In the genomic region with DNA sequence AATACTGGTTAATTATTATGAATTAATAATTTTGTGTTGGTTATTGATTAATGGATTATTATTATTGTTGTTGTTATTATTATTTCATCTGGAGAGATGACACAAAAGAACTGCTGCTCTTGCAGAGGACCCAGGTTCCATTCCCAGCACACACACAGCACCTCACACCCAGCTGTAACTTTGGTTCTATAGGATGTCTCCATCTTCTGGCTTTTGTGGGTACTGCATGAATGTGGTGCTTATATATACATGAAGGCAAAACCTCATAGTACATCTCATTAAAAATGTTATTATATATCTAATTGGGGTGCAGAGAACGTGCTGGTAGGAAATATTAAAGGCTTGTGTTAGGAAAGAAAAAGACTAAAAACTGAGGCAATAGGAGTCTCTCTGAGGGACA, we compare ENCODE assay signal across 16 mouse cellular contexts. TPM values are rescaled to one million over a fixed set of nuclear protein-coding genes. Genes with fewer than 3 reads are reported as not detected.
DNase-seq lines count a peak whose midpoint lies in the region; ATAC-seq and TF ChIP-seq lines count a peak whose summit lies in the region.
"Had no signal": no experiment of that assay in that cellular context is flagged by ENCODE, and none has a peak within 500 bp of the region (broad histone marks: within the 10 kb centered on the region; RNA-seq: fewer than 3 reads in every experiment).

No protein-coding gene starts in this region.

- H3K9me3 ChIP-seq in liver, postnatal 0 days (ENCODE audit: low read length), result no peaks in the 10 kb centered on the region; the same call in 1 of the 2 replicates
- no peaks in the 10 kb centered on the region for H3K9me3 ChIP-seq in MEL (replicated peaks; ENCODE audit: insufficient read depth, low read length)
- H3K9me3 ChIP-seq in forebrain, embryonic 10.5 days, result no peaks in the 10 kb centered on the region; the same call in 1 of the 2 replicates
- H3K9me3 ChIP-seq: heart, embryonic 13.5 days had no signal

- TF ChIP-seq CTCF in liver, postnatal 0 days (IDR thresholded peaks at IDR 0.05; ENCODE audit: low read depth), result peak; percentile 40
- peak; percentile 5 to 56 (median 48); a peak in 4 of 6 replicates for TF ChIP-seq CTCF in MEL (IDR thresholded peaks at IDR 0.05 in 2 of 3, conservative IDR thresholded peaks at IDR 0.05 in 1 of 3; ENCODE audit: control insufficient read depth in 1 of 3, insufficient read depth in 1 of 3, low read depth in 2 of 3, low read length in 3 of 3, poor library complexity in 1 of 3, severe bottlenecking in 1 of 3)

- H3K27ac ChIP-seq in liver, postnatal 0 days (ENCODE audit: low read depth), result no peak overlapping the region
- H3K27ac ChIP-seq in MEL (ENCODE audit: control insufficient read depth, low read depth, low read length), result no peak overlapping the region
- no peak overlapping the region for H3K27ac ChIP-seq in forebrain, embryonic 10.5 days
- H3K27ac ChIP-seq: forebrain, embryonic 13.5 days; heart, embryonic 13.5 days had no signal

- no peaks in the 10 kb centered on the region for H3K4me1 ChIP-seq in liver, postnatal 0 days (ENCODE audit: insufficient read depth)
- no peaks in the 10 kb centered on the region for H3K4me1 ChIP-seq in MEL (ENCODE audit: control insufficient read depth in 1 of 2, insufficient read depth in 2 of 2, low read length in 2 of 2)
- no peaks in the 10 kb centered on the region for H3K4me1 ChIP-seq in forebrain, embryonic 10.5 days
- H3K4me1 ChIP-seq: forebrain, embryonic 13.5 days; heart, embryonic 13.5 days had no signal

- no peak for ATAC-seq in CD4-positive, CD25-positive, alpha-beta regulatory T cell, adult 4 months
- no peak for ATAC-seq in liver, postnatal 0 days
- ATAC-seq: forebrain, embryonic 13.5 days had no signal

- 52% methylated on average over 1 of the region's 1 CpGs for WGBS in liver, postnatal 0 days (ENCODE audit: insufficient replicate concordance)
- WGBS in forebrain, embryonic 10.5 days, result 58% methylated on average over 1 of the region's 1 CpGs

- no peaks in the 10 kb centered on the region for H3K79me2 ChIP-seq in MEL (ENCODE audit: control insufficient read depth, insufficient read depth, low read length, poor library complexity)

- no peak overlapping the region for H3K4me2 ChIP-seq in liver, postnatal 0 days (ENCODE audit: low read depth, low read length)
- H3K4me2 ChIP-seq: forebrain, embryonic 13.5 days; heart, embryonic 13.5 days had no signal

- no peaks in the 10 kb centered on the region for H3K36me3 ChIP-seq in liver, postnatal 0 days (replicated peaks; ENCODE audit: insufficient read depth, low read length)
- H3K36me3 ChIP-seq in MEL (ENCODE audit: control insufficient read depth in 1 of 2, insufficient read depth in 2 of 2, low read length in 2 of 2), result no peaks in the 10 kb centered on the region
- no peaks in the 10 kb centered on the region for H3K36me3 ChIP-seq in forebrain, embryonic 10.5 days (replicated peaks)
- H3K36me3 ChIP-seq: heart, embryonic 13.5 days had no signal

- TF ChIP-seq RAD21 in MEL (IDR thresholded peaks at IDR 0.05; ENCODE audit: low read depth, low read length), result peak; percentile 54

- no peak for TF ChIP-seq EP300 in liver, postnatal 0 days (IDR thresholded peaks at IDR 0.05; ENCODE audit: low read depth)
- TF ChIP-seq EP300 in MEL (IDR thresholded peaks at IDR 0.05; ENCODE audit: low read depth in 1 of 2, low read length in 2 of 2), result no peak

- DNase-seq in CD4-positive, CD25-positive, alpha-beta regulatory T cell, adult 2 months (ENCODE audit: low read depth, low spot score), result peak; percentile 33
- DNase-seq in liver, postnatal 0 days, result no peak
- no peak for DNase-seq in liver
- DNase-seq in MEL (ENCODE audit: low read depth, low spot score), result peak; percentile 47
- peak; percentile 52 for DNase-seq in induced T-regulatory cell, adult 2 months (ENCODE audit: low read depth)
- no peak for DNase-seq in spleen, postnatal 36 days (ENCODE audit: low spot score in 2 of 2)
- no peak for DNase-seq in forebrain, embryonic 10.5 days (ENCODE audit: extremely low spot score, low spot score)
- DNase-seq: adrenal gland, postnatal 10 days; B cell, adult 2 months; cerebellum, postnatal 10 days; kidney, adult 11 months; lung, postnatal 4 days had no signal

- no peak overlapping the region for H3K4me3 ChIP-seq in liver, postnatal 0 days (ENCODE audit: low read depth, low read length)
- no peak overlapping the region for H3K4me3 ChIP-seq in MEL (ENCODE audit: control insufficient read depth in 1 of 2, insufficient read depth in 1 of 2, low read depth in 2 of 2, low read length in 2 of 2)
- H3K4me3 ChIP-seq in forebrain, embryonic 10.5 days, result no peak overlapping the region
- H3K4me3 ChIP-seq: forebrain, embryonic 13.5 days; heart, embryonic 13.5 days had no signal

- H3K27me3 ChIP-seq in liver, postnatal 0 days (ENCODE audit: insufficient read depth, low read length), result no peaks in the 10 kb centered on the region
- H3K27me3 ChIP-seq in MEL (ENCODE audit: control insufficient read depth in 1 of 2, insufficient read depth in 2 of 2, low read length in 2 of 2), result no peaks in the 10 kb centered on the region
- H3K27me3 ChIP-seq in forebrain, embryonic 10.5 days (ENCODE audit: poor library complexity, severe bottlenecking), result no peaks in the 10 kb centered on the region
- H3K27me3 ChIP-seq: forebrain, embryonic 13.5 days; heart, embryonic 13.5 days had no signal

- no peak for TF ChIP-seq POLR2A in MEL (IDR thresholded peaks at IDR 0.05; ENCODE audit: control insufficient read depth in 1 of 2, insufficient read depth in 1 of 2, low read depth in 1 of 2, low read length in 2 of 2, poor library complexity in 1 of 2)

- no peak overlapping the region for H3K9ac ChIP-seq in liver, postnatal 0 days (replicated peaks)
- no peak overlapping the region for H3K9ac ChIP-seq in MEL (ENCODE audit: control insufficient read depth, low read depth, low read length, poor library complexity, severe bottlenecking)
- H3K9ac ChIP-seq: forebrain, embryonic 13.5 days; heart, embryonic 13.5 days had no signal

TF ChIP-seq in MEL, 35 proteins besides CTCF, POLR2A, EP300 and RAD21:
- TF ChIP-seq ZC3H11A (IDR thresholded peaks at IDR 0.05; ENCODE audit: low read depth, low read length) (peak; percentile 25; the same call in 1 of the 2 replicates), SMC3 (IDR thresholded peaks at IDR 0.05; ENCODE audit: low read depth, low read length) (peak; percentile 59), POLR2AphosphoS5 (IDR thresholded peaks at IDR 0.05; ENCODE audit: borderline replicate concordance, low read depth, low read length) (no peak)

RNA-seq across cellular contexts. Expression of a gene that starts 11.8 kb away (rescaled TPM):
- not detected for polyA plus RNA-seq in CD4-positive, CD25-positive, alpha-beta regulatory T cell, adult 4 months (2017; shearing (Covaris generic))
- polyA plus RNA-seq in liver, postnatal 0 days (2015; fragmentation: Nextera tagmentation; extraction: Ambion mirVana), result not detected in 2 replicates
- total RNA-seq in MEL (2012; rRNA removed), result not detected in 2 replicates
- polyA plus RNA-seq in MEL (2012; ENCODE audit: insufficient read depth in 1 of 2, insufficient read length in 2 of 2, low read depth in 1 of 2, low replicate concordance in 2 of 2, missing spikeins in 1 of 2), result not detected
- not detected in 2 replicates for polyA plus RNA-seq in forebrain, embryonic 10.5 days (2016; fragmentation: Nextera tagmentation; extraction: Ambion mirVana)
- total RNA-seq: adrenal gland, postnatal 10 days had no signal
- polyA plus RNA-seq: forebrain, embryonic 13.5 days; heart, embryonic 13.5 days; neural tube, embryonic 14.5 days had no signal

Comparison
In these comparisons a context has a peak if more than half of its experiments do, and no peak if none do; other contexts are left out.
1. DNase-seq: peak in CD4-positive, CD25-positive, alpha-beta regulatory T cell, adult 2 months (single experiment), MEL (single experiment) and induced T-regulatory cell, adult 2 months (single experiment); none in liver, postnatal 0 days (single experiment), liver (single experiment), spleen, postnatal 36 days (0 of 2) and forebrain, embryonic 10.5 days (single experiment).